Mouse (Mus musculus): ENCODE results near the gene Tmem190.

- no peak for TF ChIP-seq POLR2A (IDR thresholded peaks at IDR 0.05; ENCODE audit: borderline replicate concordance, extremely low read depth, low read depth, low read length)
- TF ChIP-seq CTCF (IDR thresholded peaks at IDR 0.05; ENCODE audit: insufficient read depth, low read length) = no peak
Observed at GRCm38 (mm10) chr7:4825365-4825764, 42.6 kb downstream of the Tmem190 start.
